Mouse (Mus musculus) activated CD4-positive, CD25-positive, alpha-beta regulatory T cell, adult 4 months (primary cell): Measurements from ENCODE around the gene Gtpbp8. TPM values are rescaled to one million over a fixed set of nuclear protein-coding genes. Genes with fewer than 3 reads are reported as not detected.

Experiments used
- ATAC-seq: one replicate; pipeline ENCODE4 v1.8.0; 2017
- polyA plus RNA-seq, 2 experiments: library from polyadenylated mRNA; unstranded; fragments of 100-300 nt; shearing (Covaris generic); gene quantifications; one replicate each; pipeline ENCODE4 v1.2.1; 2017

The Gtpbp8 gene
- 10 to 100 TPM; 34.5 to 43.4 TPM for polyA plus RNA-seq

DNA sequence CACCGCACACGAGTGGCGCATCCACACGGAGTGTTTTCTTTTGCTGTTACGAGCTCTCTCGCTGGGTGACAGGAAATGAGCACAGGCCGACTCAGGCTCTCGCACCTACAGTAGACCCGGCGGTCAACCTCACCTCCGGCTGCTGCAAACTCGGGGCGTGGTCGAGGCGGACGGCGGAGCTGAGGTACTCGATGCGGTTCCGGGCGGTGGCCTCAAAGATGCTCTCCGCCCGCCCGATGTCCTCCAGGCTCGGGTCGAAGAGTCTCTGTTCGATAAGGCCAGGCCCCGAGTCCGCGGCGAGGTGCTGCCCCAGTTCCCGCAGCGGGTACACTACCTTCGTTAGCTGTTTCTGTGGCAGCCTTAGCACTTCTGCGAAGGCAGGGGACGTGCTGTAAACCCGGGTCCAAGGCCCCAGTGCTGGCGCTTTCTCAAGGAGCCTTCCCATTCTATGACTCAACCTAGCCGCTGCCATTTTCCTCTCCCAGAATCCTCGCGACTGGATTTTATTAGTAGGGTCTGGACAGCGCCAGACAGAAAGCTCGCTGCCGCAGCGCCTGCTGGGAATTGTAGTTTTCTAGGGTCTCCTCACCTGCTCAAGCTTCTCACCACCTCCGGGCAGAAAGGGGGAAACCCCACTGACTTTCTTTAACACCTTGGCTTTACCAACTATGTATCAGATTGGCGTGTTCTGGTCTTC lies at the start of gene Gtpbp8:
Gene Gtpbp8, minus strand, starts transcription at position 498 of the 697 bp plus-strand sequence.
- peak; percentile 81 for ATAC-seq

GRCm38 (mm10) chr16:44794416-44794815 lies 48.3 kb upstream of the Gtpbp8 start:
- ATAC-seq: no peak

DNA sequence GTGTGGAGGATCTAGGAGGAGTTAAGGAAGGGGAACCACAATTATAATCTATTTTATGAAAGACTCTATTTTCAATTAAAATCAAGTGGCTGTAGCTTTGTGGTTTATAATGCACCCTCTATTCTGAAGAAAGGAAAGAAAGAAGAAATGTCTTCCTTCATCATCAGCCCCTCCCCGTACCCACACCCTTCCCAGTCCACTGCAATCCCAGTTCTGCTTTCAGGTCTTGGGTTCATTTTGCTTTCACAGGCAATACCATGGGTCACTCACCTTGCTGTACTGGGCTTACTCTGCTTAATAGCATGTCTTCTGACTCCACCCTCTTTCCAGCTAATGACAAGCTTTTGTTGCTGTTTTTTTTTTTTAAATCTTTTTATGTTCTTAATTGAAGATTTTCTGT lies 40.8 kb upstream of the Gtpbp8 start:
- no peak for ATAC-seq

GRCm38 (mm10) chr16:44780751-44781150 lies 34.6 kb upstream of the Gtpbp8 start:
- ATAC-seq: no peak

GRCm38 (mm10) chr16:44779494-44779893 lies 33.3 kb upstream of the Gtpbp8 start:
- ATAC-seq: no peak

DNA sequence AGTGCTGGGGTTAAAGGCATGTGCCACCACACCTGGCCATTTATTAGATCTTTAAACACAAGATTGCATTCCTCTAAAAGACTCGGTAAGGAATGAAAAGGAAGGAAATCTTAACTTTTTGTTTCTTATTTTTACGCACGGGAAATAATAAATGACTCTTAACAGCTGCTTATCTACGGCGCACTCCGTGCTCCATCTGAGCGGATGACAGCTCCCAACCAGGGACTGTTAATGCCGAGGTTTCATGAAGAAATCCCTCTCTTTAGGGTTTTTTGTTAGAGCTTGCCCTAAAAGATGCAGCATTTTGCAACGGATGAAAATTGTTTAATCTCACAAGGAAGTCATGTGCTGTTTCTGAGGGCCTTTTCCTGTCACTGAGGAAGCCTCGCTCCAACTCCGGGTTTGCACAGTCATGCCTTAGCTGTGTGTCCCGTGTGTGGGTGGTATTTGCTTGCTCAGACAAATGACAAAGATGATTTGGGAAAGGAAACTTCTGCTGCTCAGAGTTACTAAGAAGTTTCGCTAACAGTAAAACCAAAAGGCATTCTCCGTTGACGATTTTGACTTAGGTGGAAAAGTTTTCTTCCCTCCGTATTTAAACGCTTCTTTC lies 32.5 kb upstream of the Gtpbp8 start:
- ATAC-seq: peak; percentile 74

GRCm38 (mm10) chr16:44774201-44774600 lies 28.0 kb upstream of the Gtpbp8 start:
- peak; percentile 58 for ATAC-seq

GRCm38 (mm10) chr16:44773673-44774072 lies 27.5 kb upstream of the Gtpbp8 start:
- ATAC-seq: peak; percentile 13

DNA sequence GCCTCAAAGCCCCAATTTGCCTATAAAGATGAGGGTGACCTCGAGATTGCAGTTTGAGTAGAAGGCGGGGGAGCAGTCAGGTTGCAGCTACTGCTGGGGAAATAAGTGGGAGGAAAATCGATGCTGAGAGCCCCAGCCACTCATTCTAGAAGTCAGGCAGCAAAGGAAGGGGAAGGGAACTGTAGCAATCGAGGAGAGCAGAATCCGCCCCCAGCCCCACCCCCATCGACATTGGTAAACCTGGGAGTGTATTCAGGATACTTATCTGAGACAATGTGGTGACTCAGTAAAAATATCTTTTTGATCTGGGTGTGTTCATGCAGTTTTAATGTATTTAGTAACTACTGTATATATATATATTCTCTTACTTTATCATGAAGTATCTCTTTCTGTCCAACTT lies 26.4 kb upstream of the Gtpbp8 start:
- peak; percentile 23 for ATAC-seq

- ATAC-seq: peak; percentile 24
These were observed 21.8 kb upstream of the Gtpbp8 start for GRCm38 (mm10) chr16:44767967-44768366.

DNA sequence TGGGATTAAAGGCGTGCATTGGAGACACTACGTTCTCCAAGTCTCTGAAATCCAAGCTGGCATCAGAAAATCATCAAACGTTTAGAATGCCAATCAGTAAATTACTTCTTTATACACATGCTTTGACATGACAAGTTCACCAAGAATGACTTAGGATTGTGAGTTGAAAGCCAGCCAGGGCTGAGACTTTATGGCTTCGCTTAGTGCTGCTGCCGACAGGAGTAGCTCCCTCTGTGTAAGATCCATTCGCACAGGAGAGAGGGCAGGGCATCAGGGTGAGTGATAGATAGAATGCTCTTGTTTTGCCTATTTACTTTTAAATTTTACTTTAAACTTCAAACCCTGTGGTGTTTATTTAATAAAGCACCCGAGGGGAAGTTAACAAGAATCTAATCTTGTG lies 21.3 kb upstream of the Gtpbp8 start:
- ATAC-seq: no peak

DNA sequence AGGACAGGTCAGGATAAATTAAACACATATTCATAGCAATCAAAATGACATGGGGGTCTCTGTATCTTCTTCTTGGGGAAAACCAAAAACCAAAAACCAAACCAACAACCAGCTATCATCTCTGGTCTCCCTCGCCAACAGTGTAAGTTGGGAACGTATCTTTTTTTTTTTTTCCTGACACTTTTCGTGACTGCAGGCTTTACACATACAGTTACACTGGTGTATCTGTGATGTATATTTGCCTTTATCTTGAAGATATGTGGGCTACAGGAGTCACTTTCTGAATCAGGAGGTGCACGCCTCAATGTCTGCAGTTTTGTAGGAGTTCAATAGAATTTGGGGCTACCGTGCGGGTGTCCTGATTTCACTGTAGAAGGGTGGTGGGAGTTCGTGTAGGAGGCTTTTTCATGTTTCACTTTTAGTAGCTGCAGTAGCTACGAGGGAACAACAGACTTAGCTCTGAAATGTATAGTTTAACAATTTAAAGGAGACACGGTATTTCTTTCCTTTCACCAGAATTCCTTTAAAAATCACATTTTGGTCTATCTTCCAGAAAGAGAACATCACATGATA lies 20.2 kb upstream of the Gtpbp8 start:
- no peak for ATAC-seq

- peak; percentile 78 for ATAC-seq
These were observed 19.6 kb upstream of the Gtpbp8 start, which contains the start of gene Cd200r1 for GRCm38 (mm10) chr16:44765555-44766319. Gene Cd200r1, plus strand, starts transcription at chr16:44765736.

- ATAC-seq: peak; percentile 29
These were observed 15.6 kb upstream of the Gtpbp8 start for GRCm38 (mm10) chr16:44761811-44762210.

DNA sequence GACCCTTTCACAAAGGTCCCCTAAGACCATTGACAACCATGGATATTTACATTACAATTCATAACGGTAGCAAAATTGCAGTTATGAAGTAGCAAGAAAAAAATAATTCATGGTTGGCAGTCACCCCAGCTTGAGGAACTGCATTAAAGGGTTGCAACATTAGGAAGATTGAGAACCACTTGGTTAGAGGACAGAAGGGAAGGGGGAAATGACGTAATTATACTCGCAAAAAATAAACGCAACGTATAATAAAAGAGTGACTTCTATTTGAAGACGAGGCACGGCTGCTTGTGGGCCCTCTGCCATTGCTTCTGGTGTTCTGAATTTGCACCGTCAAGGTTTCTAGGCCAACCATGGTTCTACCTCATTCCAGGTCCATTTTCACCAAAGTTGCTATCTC lies 11.5 kb upstream of the Gtpbp8 start:
- ATAC-seq: no peak

DNA sequence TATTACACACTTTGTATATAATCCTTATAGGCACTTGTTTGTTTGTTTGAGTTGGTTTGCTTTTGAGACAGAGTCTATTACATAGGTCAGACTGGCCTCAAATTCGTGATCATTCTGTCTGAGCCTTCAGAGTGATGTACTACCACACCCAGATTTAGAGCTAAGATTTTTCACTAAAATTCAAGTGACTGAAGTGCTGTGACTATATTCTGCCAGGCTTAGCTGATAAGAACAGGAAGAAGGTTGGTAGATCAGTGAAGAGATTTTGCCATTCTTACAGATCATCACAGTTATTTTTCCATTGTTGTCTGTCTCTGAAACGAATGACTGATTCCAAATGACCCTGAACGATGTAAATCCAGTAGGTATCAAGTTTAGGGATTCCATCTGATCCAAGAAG lies 1.8 kb upstream of the Gtpbp8 start:
- ATAC-seq: no peak

GRCm38 (mm10) chr16:44745471-44745865 lies 695 bp downstream of the Gtpbp8 start:
- ATAC-seq: no peak

DNA sequence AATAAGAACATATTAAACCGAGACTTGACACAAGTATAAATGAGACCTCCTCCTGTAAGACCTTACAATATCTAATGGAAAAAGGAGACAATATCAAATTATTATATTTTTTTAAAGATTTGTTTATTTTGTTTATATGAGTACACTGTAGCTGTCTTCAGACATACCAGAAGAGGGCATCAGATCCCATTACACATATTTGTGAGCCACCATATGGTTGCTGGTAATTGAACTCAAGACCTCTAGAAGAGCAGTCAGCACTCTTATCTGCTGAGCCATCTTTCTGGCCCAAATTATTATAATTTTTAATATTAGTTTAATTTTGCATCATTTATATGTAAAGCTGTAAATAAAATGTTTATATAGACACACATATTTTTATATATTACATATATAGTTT lies 3.4 kb downstream of the Gtpbp8 start:
- no peak for ATAC-seq

GRCm38 (mm10) chr16:44736118-44736517 lies 10.0 kb downstream of the Gtpbp8 start:
- peak; percentile 14 for ATAC-seq

DNA sequence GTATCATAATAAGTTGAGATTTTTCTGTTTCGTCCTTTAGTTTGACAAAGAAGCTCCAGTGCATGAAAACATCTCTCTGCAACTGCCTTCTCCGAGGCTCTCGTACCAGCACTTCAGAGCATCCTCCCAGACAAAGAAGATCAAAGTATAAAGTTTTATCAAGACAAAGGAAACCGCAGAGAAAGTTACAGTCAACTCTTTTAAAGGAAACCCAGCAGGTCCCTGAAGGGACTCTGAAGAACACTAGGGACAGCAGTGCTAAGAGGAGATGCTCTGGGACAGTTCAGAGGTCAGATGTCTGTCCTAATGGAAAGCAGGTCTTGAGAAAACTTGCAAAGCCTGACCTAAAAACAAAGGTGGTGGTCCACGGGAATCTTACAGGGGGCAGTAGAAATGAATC lies 10.5 kb downstream of the Gtpbp8 start:
- ATAC-seq: peak; percentile 84

- ATAC-seq: peak; percentile 62
These were observed 12.1 kb downstream of the Gtpbp8 start for GRCm38 (mm10) chr16:44734059-44734458.

DNA sequence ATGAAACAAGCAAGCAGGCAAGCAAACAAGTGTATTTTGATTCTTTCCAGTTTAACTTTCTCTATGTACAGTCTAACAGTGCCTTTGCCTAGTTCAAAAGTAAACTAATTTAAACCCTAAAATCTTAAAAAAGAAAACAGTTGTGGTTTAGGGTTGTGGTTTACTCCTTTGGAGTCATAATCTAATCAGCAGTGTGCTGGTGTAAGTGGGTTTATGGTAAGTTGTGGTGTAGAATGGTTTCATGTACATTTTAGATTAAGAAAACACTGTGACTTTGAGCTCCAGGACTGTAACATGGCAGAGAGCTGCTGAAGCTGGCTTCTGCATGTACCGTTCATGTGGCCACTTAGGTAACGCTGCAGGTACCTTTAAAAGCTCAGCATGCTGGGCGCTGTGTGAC lies 18.6 kb downstream of the Gtpbp8 start:
- no peak for ATAC-seq
